ENCODE assay signal across 12 mouse cellular contexts in the genomic region with DNA sequence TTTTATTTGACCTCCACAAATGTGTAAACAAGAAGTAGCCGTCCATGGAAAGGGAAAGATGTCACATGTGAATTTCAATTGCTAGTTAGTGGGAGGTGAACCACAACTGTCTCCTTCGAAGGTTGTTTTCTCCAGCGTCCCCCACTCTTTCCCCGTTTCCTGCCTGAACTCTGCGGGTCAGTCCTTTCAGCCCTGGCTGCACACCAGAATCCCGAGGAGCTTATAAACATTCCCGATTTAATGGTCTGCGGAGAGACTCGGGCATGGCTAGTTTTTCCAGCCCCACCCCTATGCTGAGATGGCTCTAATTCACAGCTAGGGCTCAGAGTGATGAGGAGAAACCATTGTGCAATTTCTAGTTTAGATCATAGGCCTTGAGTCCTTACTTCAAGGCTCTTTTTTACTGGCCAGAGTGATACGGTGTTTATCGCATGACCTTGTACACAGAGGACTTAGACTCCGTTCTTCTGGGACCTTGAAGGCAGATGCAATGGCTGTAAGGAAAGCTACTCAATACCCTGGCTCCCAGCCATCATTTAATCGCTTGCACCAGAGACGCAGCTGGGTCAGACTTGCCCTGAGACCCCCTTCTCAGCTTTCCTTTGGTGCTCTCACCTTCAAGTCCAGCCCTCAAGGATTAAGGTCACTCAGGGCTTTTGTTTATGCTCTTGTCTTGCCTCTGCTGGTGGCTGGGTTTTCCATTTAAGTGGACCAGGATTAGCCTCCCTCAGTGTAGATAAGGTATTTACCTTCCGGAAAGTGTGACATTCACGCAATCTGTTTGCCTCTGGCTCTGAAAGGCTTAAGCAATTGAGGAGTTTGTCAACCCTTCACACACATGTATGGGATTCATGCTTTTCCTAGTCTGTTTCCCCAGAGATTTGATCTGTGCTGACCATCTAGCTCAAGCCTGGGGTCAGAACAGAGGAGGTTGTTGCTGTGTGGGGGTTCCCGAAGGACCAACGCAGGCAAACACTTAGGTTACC. TPM values are rescaled to one million over a fixed set of nuclear protein-coding genes. Genes with fewer than 3 reads are reported as not detected.
A peak's percentile ranks its signal among the peaks of the same experiment; 100 is the strongest.
DNase-seq lines count a peak whose midpoint lies in the region; ATAC-seq and TF ChIP-seq lines count a peak whose summit lies in the region.
"Had no signal": no experiment of that assay in that cellular context is flagged by ENCODE, and none has a peak within 500 bp of the region (broad histone marks: within the 10 kb centered on the region; RNA-seq: fewer than 3 reads in every experiment).

No protein-coding gene starts in this region.

- H3K4me3 ChIP-seq in midbrain, embryonic 14.5 days (replicated peaks; ENCODE audit: low read depth, low read length): no peak overlapping the region
- no peak overlapping the region for H3K4me3 ChIP-seq in midbrain, embryonic 10.5 days
- H3K4me3 ChIP-seq in kidney, adult 2 months (ENCODE audit: insufficient read depth, low read depth, low read length): no peak overlapping the region
- H3K4me3 ChIP-seq: hindbrain, embryonic 15.5 days; limb, embryonic 15.5 days had no signal

- DNase-seq in embryo, embryonic 10.5 days (ENCODE audit: low spot score): peak; percentile 4
- no peak for DNase-seq in embryo, embryonic 10 days (ENCODE audit: low spot score)
- DNase-seq in midbrain, embryonic 14.5 days: peak; percentile 7
- no peak for DNase-seq in midbrain, embryonic 10.5 days (ENCODE audit: low spot score)
- peak; percentile 77 for DNase-seq in kidney, adult 2 months
- peak; percentile 65 for DNase-seq in retina, postnatal 7 days (ENCODE audit: low read depth, low spot score)
- no peak for DNase-seq in gastrocnemius, adult 8-10 months (ENCODE audit: low spot score in 2 of 2)
- no peak for DNase-seq in layer of hippocampus, adult 9-10 months (ENCODE audit: low spot score)
- DNase-seq: cerebellum, adult 18-20 months had no signal

- no peak overlapping the region for H3K27ac ChIP-seq in midbrain, embryonic 14.5 days (replicated peaks; ENCODE audit: low read depth, low read length)
- H3K27ac ChIP-seq in midbrain, embryonic 10.5 days (replicated peaks): no peak overlapping the region
- H3K27ac ChIP-seq in kidney, adult 2 months (ENCODE audit: insufficient read depth, low read depth, low read length): peak overlapping the region; percentile 82
- H3K27ac ChIP-seq: hindbrain, embryonic 15.5 days; limb, embryonic 15.5 days had no signal

- ATAC-seq in midbrain, embryonic 14.5 days (ENCODE audit: low FRiP score, low TSS enrichment): no peak

- H3K9ac ChIP-seq in midbrain, embryonic 14.5 days (replicated peaks; ENCODE audit: low read length): no peak overlapping the region
- H3K9ac ChIP-seq: hindbrain, embryonic 15.5 days; limb, embryonic 15.5 days had no signal

- H3K27me3 ChIP-seq in midbrain, embryonic 14.5 days (ENCODE audit: control insufficient read depth, insufficient read depth, low read length): no peaks in the 10 kb centered on the region
- H3K27me3 ChIP-seq in midbrain, embryonic 10.5 days (ENCODE audit: low read depth, poor library complexity, severe bottlenecking): no peaks in the 10 kb centered on the region
- no peaks in the 10 kb centered on the region for H3K27me3 ChIP-seq in kidney, adult 2 months (replicated peaks; ENCODE audit: control insufficient read depth, insufficient read depth, low read length)
- H3K27me3 ChIP-seq: hindbrain, embryonic 15.5 days; limb, embryonic 15.5 days had no signal

- no peaks in the 10 kb centered on the region for H3K9me3 ChIP-seq in midbrain, embryonic 14.5 days (ENCODE audit: control insufficient read depth, low read length)
- H3K9me3 ChIP-seq in midbrain, embryonic 10.5 days (replicated peaks): no peaks in the 10 kb centered on the region
- H3K9me3 ChIP-seq: hindbrain, embryonic 15.5 days; limb, embryonic 15.5 days had no signal

- peaks cover 8% of the 10 kb centered on the region for H3K36me3 ChIP-seq in midbrain, embryonic 14.5 days (ENCODE audit: control insufficient read depth, insufficient read depth, low read length)
- H3K36me3 ChIP-seq in midbrain, embryonic 10.5 days: no peaks in the 10 kb centered on the region
- H3K36me3 ChIP-seq in kidney, adult 2 months (ENCODE audit: control insufficient read depth, insufficient read depth, low read length): no peaks in the 10 kb centered on the region
- H3K36me3 ChIP-seq: limb, embryonic 15.5 days had no signal

- TF ChIP-seq CTCF in kidney, adult 2 months (conservative IDR thresholded peaks at IDR 0.05; ENCODE audit: insufficient read depth, insufficient read length, low read depth, low read length): no peak

- WGBS in midbrain, embryonic 14.5 days: 52% methylated on average over 18 of the region's 18 CpGs
- WGBS in midbrain, embryonic 10.5 days: 54% methylated on average over 18 of the region's 18 CpGs
- 33% methylated on average over 18 of the region's 18 CpGs for WGBS in kidney, adult 2 months

- no peak overlapping the region for H3K4me2 ChIP-seq in midbrain, embryonic 14.5 days (ENCODE audit: low read length)
- H3K4me2 ChIP-seq: hindbrain, embryonic 15.5 days; limb, embryonic 15.5 days had no signal

- H3K4me1 ChIP-seq in midbrain, embryonic 14.5 days (ENCODE audit: control insufficient read depth, insufficient read depth, low read length): no peaks in the 10 kb centered on the region
- peaks cover 7% of the 10 kb centered on the region for H3K4me1 ChIP-seq in midbrain, embryonic 10.5 days
- H3K4me1 ChIP-seq in kidney, adult 2 months (ENCODE audit: control insufficient read depth, insufficient read depth, low read length): peaks cover 14% of the 10 kb centered on the region
- H3K4me1 ChIP-seq: hindbrain, embryonic 15.5 days had no signal

- TF ChIP-seq POLR2A in kidney, adult 2 months (IDR thresholded peaks at IDR 0.05; ENCODE audit: low read depth, low read length): no peak

RNA-seq across cellular contexts. Expression of a gene that starts 23.4 kb away (rescaled TPM):
- polyA plus RNA-seq in midbrain, embryonic 14.5 days (2014; fragmentation: Nextera tagmentation; extraction: Ambion mirVana): 18.5 and 19.7 TPM in 2 replicates
- 12.5 and 12.8 TPM in 2 replicates for polyA plus RNA-seq in midbrain, embryonic 10.5 days (2016; fragmentation: Nextera tagmentation; extraction: Ambion mirVana)
- polyA plus RNA-seq in kidney, adult 2 months (2012; rRNA removed): 97.0 and 104 TPM in 2 replicates
- total RNA-seq in gastrocnemius, adult 8-10 months (2022): 1 to 10 TPM; 4.1 to 7.5 (median 5.0) TPM

RNA-seq across cellular contexts. Expression of a gene that starts 59.7 kb away (rescaled TPM):
- polyA plus RNA-seq in midbrain, embryonic 14.5 days (2014; fragmentation: Nextera tagmentation; extraction: Ambion mirVana): 146 and 152 TPM in 2 replicates
- 6.6 and 17.6 TPM in 2 replicates for polyA plus RNA-seq in midbrain, embryonic 10.5 days (2016; fragmentation: Nextera tagmentation; extraction: Ambion mirVana)
- polyA plus RNA-seq in kidney, adult 2 months (2012; rRNA removed): 0.61 and 0.79 TPM in 2 replicates
- total RNA-seq in gastrocnemius, adult 8-10 months (2022): not detected
- total RNA-seq: granulocyte monocyte progenitor cell, adult 5-6 weeks had no signal

Comparison
In these comparisons a context has a peak if more than half of its experiments do, and no peak if none do; other contexts are left out.
1. DNase-seq: peak in embryo, embryonic 10.5 days (single experiment), midbrain, embryonic 14.5 days (single experiment), kidney, adult 2 months (single experiment) and retina, postnatal 7 days (single experiment); none in embryo, embryonic 10 days (single experiment), midbrain, embryonic 10.5 days (single experiment), gastrocnemius, adult 8-10 months (0 of 2) and layer of hippocampus, adult 9-10 months (single experiment).